Mouse (Mus musculus): ENCODE data around the gene Vgll1. TPM values are rescaled to one million over a fixed set of nuclear protein-coding genes. Genes with fewer than 3 reads are reported as not detected.

The Vgll1 gene
- not detected in 2 replicates for polyA plus RNA-seq (2014; fragmentation: Nextera tagmentation; extraction: Ambion mirVana)

- H3K9ac ChIP-seq (replicated peaks; ENCODE audit: low read depth, low read length): no peak within 1 kb of the TSS
- H3K9me3 ChIP-seq (ENCODE audit: control insufficient read depth, low read length): no peaks in the 10 kb centered on the region
- no peak within 1 kb of the TSS for H3K27ac ChIP-seq (ENCODE audit: low read depth, low read length)
- no peak within 1 kb of the TSS for H3K4me2 ChIP-seq (ENCODE audit: low read depth, low read length)
- H3K4me3 ChIP-seq (ENCODE audit: low read depth, low read length): no peak within 1 kb of the TSS
- no peaks in the 10 kb centered on the region for H3K4me1 ChIP-seq (ENCODE audit: control insufficient read depth, insufficient read depth, low read length)
- WGBS: 90% methylated on average over 4 of the region's 4 CpGs
- ATAC-seq (ENCODE audit: low read depth): no peak
- H3K36me3 ChIP-seq (ENCODE audit: control insufficient read depth, insufficient read depth, low read length): no peaks in the 10 kb centered on the region
- no peaks in the 10 kb centered on the region for H3K27me3 ChIP-seq (ENCODE audit: control insufficient read depth, insufficient read depth, low read length)
Measured at GRCm38 (mm10) chrX:57087806-57088205, at the start of gene Vgll1. TSS of gene Vgll1 (plus strand) at chrX:57088106.

- Histone ChIP-seq H3K27ac (ENCODE audit: low read depth, low read length) (no peak within 1 kb of the TSS), H3K4me2 (ENCODE audit: low read depth, low read length) (no peak within 1 kb of the TSS), H3K27me3 (ENCODE audit: control insufficient read depth, insufficient read depth, low read length) (no peaks in the 10 kb centered on the region), H3K4me3 (ENCODE audit: low read depth, low read length) (no peak within 1 kb of the TSS), H3K36me3 (ENCODE audit: control insufficient read depth, insufficient read depth, low read length) (no peaks in the 10 kb centered on the region), H3K9ac (replicated peaks; ENCODE audit: low read depth, low read length) (no peak within 1 kb of the TSS), H3K9me3 (ENCODE audit: control insufficient read depth, low read length) (no peaks in the 10 kb centered on the region), H3K4me1 (ENCODE audit: control insufficient read depth, insufficient read depth, low read length) (no peaks in the 10 kb centered on the region)
- no peak for ATAC-seq (ENCODE audit: low read depth)
- 91% methylated on average over 5 of the region's 5 CpGs for WGBS
Measured at GRCm38 (mm10) chrX:57042774-57043173, 45.1 kb upstream of the Vgll1 start, which contains the start of gene Brs3. TSS of gene Brs3 (plus strand) at chrX:57043074.

- no peak for ATAC-seq (ENCODE audit: low read depth)
- WGBS: 84% methylated on average over 6 of the region's 6 CpGs
- Histone ChIP-seq H3K27me3 (ENCODE audit: control insufficient read depth, insufficient read depth, low read length) (no peaks in the 10 kb centered on the region), H3K36me3 (ENCODE audit: control insufficient read depth, insufficient read depth, low read length) (no peaks in the 10 kb centered on the region), H3K4me3 (ENCODE audit: low read depth, low read length) (no peak overlapping the region), H3K4me2 (ENCODE audit: low read depth, low read length) (no peak overlapping the region), H3K4me1 (ENCODE audit: control insufficient read depth, insufficient read depth, low read length) (no peaks in the 10 kb centered on the region), H3K9ac (replicated peaks; ENCODE audit: low read depth, low read length) (no peak overlapping the region), H3K27ac (ENCODE audit: low read depth, low read length) (no peak overlapping the region), H3K9me3 (ENCODE audit: control insufficient read depth, low read length) (no peaks in the 10 kb centered on the region)
Measured at GRCm38 (mm10) chrX:57043869-57044268, 44.0 kb upstream of the Vgll1 start.

GRCm38 (mm10) chrX:57052848-57053173, 35.1 kb upstream of the Vgll1 start:
- Histone ChIP-seq H3K4me2 (ENCODE audit: low read depth, low read length) (peak overlapping the region; percentile 38), H3K4me1 (ENCODE audit: control insufficient read depth, insufficient read depth, low read length) (no peaks in the 10 kb centered on the region), H3K9ac (replicated peaks; ENCODE audit: low read depth, low read length) (peak overlapping the region; percentile 65), H3K36me3 (ENCODE audit: control insufficient read depth, insufficient read depth, low read length) (no peaks in the 10 kb centered on the region), H3K4me3 (ENCODE audit: low read depth, low read length) (peak overlapping the region; percentile 49), H3K27me3 (ENCODE audit: control insufficient read depth, insufficient read depth, low read length) (no peaks in the 10 kb centered on the region), H3K27ac (ENCODE audit: low read depth, low read length) (peak overlapping the region; percentile 93), H3K9me3 (ENCODE audit: control insufficient read depth, low read length) (no peaks in the 10 kb centered on the region)
- ATAC-seq (ENCODE audit: low read depth): peak; percentile 74
- 17% methylated on average over 4 of the region's 4 CpGs for WGBS

GRCm38 (mm10) chrX:57053174-57053992, 34.5 kb upstream of the Vgll1 start, which contains the start of gene Htatsf1:
TSS of gene Htatsf1 (plus strand) at chrX:57053583.
- Histone ChIP-seq H3K9me3 (ENCODE audit: control insufficient read depth, low read length) (no peaks in the 10 kb centered on the region), H3K27ac (ENCODE audit: low read depth, low read length) (peak within 1 kb of the TSS; percentile 93), H3K36me3 (ENCODE audit: control insufficient read depth, insufficient read depth, low read length) (no peaks in the 10 kb centered on the region), H3K4me2 (ENCODE audit: low read depth, low read length) (peak within 1 kb of the TSS; percentile 50), H3K9ac (replicated peaks; ENCODE audit: low read depth, low read length) (peak within 1 kb of the TSS; percentile 65), H3K4me1 (ENCODE audit: control insufficient read depth, insufficient read depth, low read length) (no peaks in the 10 kb centered on the region), H3K4me3 (ENCODE audit: low read depth, low read length) (peak within 1 kb of the TSS; percentile 49), H3K27me3 (ENCODE audit: control insufficient read depth, insufficient read depth, low read length) (no peaks in the 10 kb centered on the region)
- ATAC-seq (ENCODE audit: low read depth): peak; percentile 97
- WGBS: 26% methylated on average over 54 of the region's 85 CpGs

GRCm38 (mm10) chrX:57053993-57054385, 33.9 kb upstream of the Vgll1 start:
- 31% methylated on average over 11 of the region's 11 CpGs for WGBS
- H3K4me1 ChIP-seq (ENCODE audit: control insufficient read depth, insufficient read depth, low read length): no peaks in the 10 kb centered on the region

GRCm38 (mm10) chrX:57081496-57081895, 6.4 kb upstream of the Vgll1 start:
- no peak overlapping the region for H3K27ac ChIP-seq (ENCODE audit: low read depth, low read length)

More at GRCm38 (mm10) chrX:57053993-57054385, 33.9 kb upstream of the Vgll1 start:
- Histone ChIP-seq H3K27ac (ENCODE audit: low read depth, low read length) (peak overlapping the region; percentile 93), H3K27me3 (ENCODE audit: control insufficient read depth, insufficient read depth, low read length) (no peaks in the 10 kb centered on the region), H3K9ac (replicated peaks; ENCODE audit: low read depth, low read length) (peak overlapping the region; percentile 50), H3K4me3 (ENCODE audit: low read depth, low read length) (peak overlapping the region; percentile 49), H3K9me3 (ENCODE audit: control insufficient read depth, low read length) (no peaks in the 10 kb centered on the region), H3K36me3 (ENCODE audit: control insufficient read depth, insufficient read depth, low read length) (no peaks in the 10 kb centered on the region), H3K4me2 (ENCODE audit: low read depth, low read length) (peak overlapping the region; percentile 50)
- peak; percentile 28 for ATAC-seq (ENCODE audit: low read depth)

GRCm38 (mm10) chrX:57103415-57103814, 15.5 kb downstream of the Vgll1 start:
- Histone ChIP-seq H3K4me3 (ENCODE audit: low read depth, low read length) (no peak overlapping the region), H3K36me3 (ENCODE audit: control insufficient read depth, insufficient read depth, low read length) (no peaks in the 10 kb centered on the region), H3K4me1 (ENCODE audit: control insufficient read depth, insufficient read depth, low read length) (no peaks in the 10 kb centered on the region), H3K27me3 (ENCODE audit: control insufficient read depth, insufficient read depth, low read length) (no peaks in the 10 kb centered on the region), H3K27ac (ENCODE audit: low read depth, low read length) (no peak overlapping the region), H3K9me3 (ENCODE audit: control insufficient read depth, low read length) (no peaks in the 10 kb centered on the region), H3K9ac (replicated peaks; ENCODE audit: low read depth, low read length) (no peak overlapping the region), H3K4me2 (ENCODE audit: low read depth, low read length) (no peak overlapping the region)
- ATAC-seq (ENCODE audit: low read depth): no peak
- 93% methylated on average over 1 of the region's 1 CpGs for WGBS

More at GRCm38 (mm10) chrX:57081496-57081895, 6.4 kb upstream of the Vgll1 start:
- ATAC-seq (ENCODE audit: low read depth): no peak
- no peaks in the 10 kb centered on the region for H3K9me3 ChIP-seq (ENCODE audit: control insufficient read depth, low read length)
- H3K4me1 ChIP-seq (ENCODE audit: control insufficient read depth, insufficient read depth, low read length): no peaks in the 10 kb centered on the region
- H3K4me2 ChIP-seq (ENCODE audit: low read depth, low read length): no peak overlapping the region
- no peak overlapping the region for H3K4me3 ChIP-seq (ENCODE audit: low read depth, low read length)
- H3K36me3 ChIP-seq (ENCODE audit: control insufficient read depth, insufficient read depth, low read length): no peaks in the 10 kb centered on the region
- WGBS: 82% methylated on average over 5 of the region's 5 CpGs
- H3K9ac ChIP-seq (replicated peaks; ENCODE audit: low read depth, low read length): no peak overlapping the region
- no peaks in the 10 kb centered on the region for H3K27me3 ChIP-seq (ENCODE audit: control insufficient read depth, insufficient read depth, low read length)

GRCm38 (mm10) chrX:57106956-57107355, 19.1 kb downstream of the Vgll1 start:
- no peaks in the 10 kb centered on the region for H3K9me3 ChIP-seq (ENCODE audit: control insufficient read depth, low read length)
- no peak overlapping the region for H3K4me2 ChIP-seq (ENCODE audit: low read depth, low read length)
- H3K9ac ChIP-seq (replicated peaks; ENCODE audit: low read depth, low read length): no peak overlapping the region
- no peaks in the 10 kb centered on the region for H3K4me1 ChIP-seq (ENCODE audit: control insufficient read depth, insufficient read depth, low read length)
- no peaks in the 10 kb centered on the region for H3K27me3 ChIP-seq (ENCODE audit: control insufficient read depth, insufficient read depth, low read length)
- 92% methylated on average over 3 of the region's 3 CpGs for WGBS
- H3K27ac ChIP-seq (ENCODE audit: low read depth, low read length): no peak overlapping the region
- no peaks in the 10 kb centered on the region for H3K36me3 ChIP-seq (ENCODE audit: control insufficient read depth, insufficient read depth, low read length)
- no peak for ATAC-seq (ENCODE audit: low read depth)
- H3K4me3 ChIP-seq (ENCODE audit: low read depth, low read length): no peak overlapping the region
